Mouse (Mus musculus) CH12.LX (cell line): Measurements from ENCODE around the gene C8g.

ENCODE experiments used
- CTCF ChIP-seq, 2 experiments: IDR thresholded peaks in 1 of 2; conservative IDR thresholded peaks in 1 of 2; 2 replicates each; pipeline ENCODE4 v1.5.1; 2011 to 2012; ENCODE audit warnings: low read depth in 2 of 2, low read length in 2 of 2, improper control_type of control experiment in 1 of 2, inconsistent platforms in 1 of 2, mild to moderate bottlenecking in 1 of 2, moderate library complexity in 1 of 2
- EP300 ChIP-seq: IDR thresholded peaks from 2 replicates; pipeline ENCODE4 v1.6.1; 2011; ENCODE audit warnings: low read length, improper control_type of control experiment
- GABPA ChIP-seq: IDR thresholded peaks from 2 replicates; pipeline ENCODE4 v1.6.1; 2012; ENCODE audit warnings: low read depth, low read length, improper control_type of control experiment, inconsistent platforms; ENCODE audit not compliant: insufficient replicate concordance
- POLR2A ChIP-seq: IDR thresholded peaks from 2 replicates; pipeline ENCODE4 v1.6.1; 2011; ENCODE audit warnings: low read depth, mild to moderate bottlenecking, improper control_type of control experiment, low read length
- TBP ChIP-seq: conservative IDR thresholded peaks from 2 replicates; pipeline ENCODE4 v1.6.1; 2011; ENCODE audit warnings: low read depth, low read length, improper control_type of control experiment
- TCF12 ChIP-seq: IDR thresholded peaks from 2 replicates; pipeline ENCODE4 v1.6.1; 2014; ENCODE audit warnings: low read depth, mild to moderate bottlenecking, inconsistent platforms, low read length, improper control_type of control experiment
- USF1 ChIP-seq: IDR thresholded peaks from 2 replicates; pipeline ENCODE4 v1.6.1; 2014; ENCODE audit warnings: low read depth, mild to moderate bottlenecking, inconsistent platforms, low read length, improper control_type of control experiment

DNA sequence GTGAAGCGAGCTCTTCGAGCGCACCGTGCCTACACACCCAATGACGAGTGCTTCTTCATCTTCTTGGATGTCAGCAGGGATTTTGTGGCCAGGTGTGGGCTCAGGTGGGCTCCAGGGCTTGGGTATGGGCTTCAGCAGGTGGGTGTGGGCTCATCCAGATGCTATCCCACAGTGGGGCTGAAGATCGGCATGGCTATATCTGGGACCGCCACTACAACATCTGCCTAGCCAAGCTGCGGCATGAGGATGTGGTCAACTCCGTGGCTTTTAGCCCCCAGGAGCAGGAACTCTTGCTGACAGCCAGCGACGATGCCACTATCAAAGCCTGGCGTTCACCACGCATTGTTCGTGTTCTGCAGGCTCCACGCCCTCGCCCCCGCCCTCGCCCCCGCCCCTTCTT lies 3.0 kb upstream of the C8g start:
- TF ChIP-seq CTCF (conservative IDR thresholded peaks at IDR 0.05 in 1 of 2, IDR thresholded peaks at IDR 0.05 in 1 of 2; ENCODE audit: low read depth in 2 of 2, low read length in 2 of 2) (no peak), USF1 (no peak), TBP (no peak), TCF12 (no peak), EP300 (no peak), GABPA (no peak), POLR2A (no peak)
